Mouse (Mus musculus): ENCODE results near the gene Abca1.

Gene Abca1

DNA sequence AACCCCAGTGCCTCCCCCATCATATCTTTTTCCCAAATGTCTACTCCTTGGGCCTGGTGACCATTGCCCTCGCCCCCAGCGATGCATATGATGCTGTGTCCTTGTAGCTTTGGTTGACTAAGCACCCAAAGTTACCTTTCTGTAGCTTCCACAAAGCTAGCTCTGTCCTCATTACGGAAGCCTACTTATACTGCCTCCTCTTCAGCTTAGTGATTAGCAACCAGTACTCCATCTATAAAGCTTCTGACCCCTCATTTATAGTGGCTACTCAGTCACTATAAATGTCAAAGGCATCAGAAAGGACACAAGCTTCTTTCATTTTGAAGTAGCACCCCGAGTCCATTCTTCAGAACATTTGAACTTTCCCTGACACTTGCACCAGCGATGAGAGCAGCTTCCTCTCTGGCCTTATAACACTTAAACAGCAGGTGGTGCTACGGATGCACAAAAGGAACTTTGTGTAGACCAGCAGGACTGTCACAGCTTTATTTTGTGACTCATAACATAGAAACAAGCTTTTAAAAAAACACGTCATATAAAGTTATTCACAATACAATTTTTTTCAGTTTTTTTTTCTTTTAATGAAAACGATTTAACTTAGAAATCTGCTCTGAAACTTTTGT, 129.3 kb downstream of the Abca1 start:
- no peak for TF ChIP-seq GATA4 (IDR thresholded peaks at IDR 0.05; ENCODE audit: insufficient replicate concordance, low read length)

DNA sequence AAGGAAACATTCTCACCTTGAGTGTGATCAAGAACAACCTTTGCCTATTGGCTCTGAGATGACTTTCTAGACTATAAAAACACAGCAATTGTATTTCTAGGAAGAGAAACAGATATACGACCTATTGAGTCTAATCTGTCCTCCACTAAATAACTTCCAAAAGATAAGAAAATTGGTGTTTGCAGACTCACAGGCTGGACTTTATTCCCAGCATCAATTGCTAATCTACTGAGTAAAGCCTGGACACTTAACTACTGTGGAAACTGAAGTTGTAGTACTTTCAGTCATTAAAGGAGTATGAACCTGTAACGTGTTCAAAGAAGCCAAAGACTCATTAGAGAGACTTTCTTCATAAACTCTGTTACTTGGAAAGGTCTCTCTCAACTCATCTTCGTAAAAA, 131.9 kb downstream of the Abca1 start:
- TF ChIP-seq GATA4 (IDR thresholded peaks at IDR 0.05; ENCODE audit: insufficient replicate concordance, low read length) = no peak

DNA sequence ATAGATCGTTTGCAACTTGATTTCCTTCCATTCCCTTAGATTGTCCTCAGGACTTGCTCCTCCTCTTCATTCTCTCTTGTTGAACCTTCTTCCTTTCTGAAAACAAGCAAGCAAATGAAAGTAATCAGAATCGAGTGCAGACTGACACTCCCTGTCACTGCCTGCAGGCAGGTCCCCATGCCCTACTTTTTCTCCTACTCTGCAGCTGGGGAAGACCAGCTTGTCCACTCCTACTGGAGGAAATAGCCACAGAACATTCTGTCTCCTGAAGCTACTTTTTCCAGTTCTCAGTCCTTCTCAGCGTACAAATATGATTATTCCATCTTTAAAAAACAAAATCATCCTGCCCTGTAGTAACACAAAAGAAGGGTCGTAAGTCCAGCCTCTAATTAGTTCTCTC, 135.3 kb downstream of the Abca1 start:
- no peak for TF ChIP-seq GATA4 (IDR thresholded peaks at IDR 0.05; ENCODE audit: insufficient replicate concordance, low read length)

DNA sequence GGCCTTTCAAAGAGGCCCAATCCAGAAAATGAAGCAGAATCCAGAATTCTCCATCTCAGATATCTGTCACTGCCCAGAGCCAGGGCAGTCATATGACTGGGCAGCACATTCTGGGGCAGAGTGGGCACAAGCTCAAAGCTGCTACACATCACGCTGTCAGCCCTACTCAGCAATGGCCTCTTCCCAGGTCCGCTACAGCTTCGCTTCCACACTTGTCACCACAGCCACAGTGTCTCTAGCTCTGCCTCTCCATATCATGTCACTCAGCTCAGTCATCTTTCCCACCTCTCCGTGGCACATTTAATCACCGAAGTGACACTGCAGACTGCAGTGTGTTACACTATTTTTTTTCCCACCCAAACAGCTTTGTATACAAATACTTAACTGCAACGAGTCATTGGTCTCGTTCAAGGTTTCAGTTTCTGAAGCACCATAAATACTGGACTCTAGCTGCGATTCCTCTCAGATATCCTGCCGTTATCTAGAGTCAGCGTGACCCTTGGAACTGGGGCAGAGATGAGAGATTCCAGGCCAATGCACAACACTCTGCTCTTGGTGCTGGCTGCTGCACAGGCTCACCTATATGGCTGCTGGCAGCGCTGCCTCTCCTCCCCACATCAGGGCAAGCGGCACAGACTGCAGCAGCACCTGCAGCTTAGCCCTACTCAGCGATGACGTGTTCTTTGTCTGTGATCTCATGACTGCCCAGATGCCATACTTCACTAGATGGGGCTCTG, 136.3 kb downstream of the Abca1 start:
- peak; percentile 95 for TF ChIP-seq GATA4 (IDR thresholded peaks at IDR 0.05; ENCODE audit: insufficient replicate concordance, low read length)

DNA sequence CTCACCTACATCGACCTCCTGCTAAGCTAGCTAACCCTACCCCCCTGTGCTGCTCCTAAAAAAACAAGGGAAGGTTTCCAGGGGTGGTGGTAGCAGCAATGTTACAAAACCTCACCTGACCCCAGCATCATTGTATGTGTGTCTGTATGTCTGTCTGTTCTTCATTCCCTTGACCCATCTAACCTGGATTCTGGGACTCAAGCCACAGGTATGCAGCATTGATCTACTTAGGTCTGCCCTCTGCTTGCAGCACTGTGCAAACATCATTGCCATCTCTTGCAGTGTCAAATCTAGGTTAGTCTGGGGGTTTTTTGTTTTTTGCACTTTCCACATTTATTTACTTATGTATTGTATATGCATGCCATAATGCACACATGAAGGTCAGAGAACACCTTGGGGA, 141.3 kb downstream of the Abca1 start:
- TF ChIP-seq GATA4 (IDR thresholded peaks at IDR 0.05; ENCODE audit: insufficient replicate concordance, low read length) = no peak

DNA sequence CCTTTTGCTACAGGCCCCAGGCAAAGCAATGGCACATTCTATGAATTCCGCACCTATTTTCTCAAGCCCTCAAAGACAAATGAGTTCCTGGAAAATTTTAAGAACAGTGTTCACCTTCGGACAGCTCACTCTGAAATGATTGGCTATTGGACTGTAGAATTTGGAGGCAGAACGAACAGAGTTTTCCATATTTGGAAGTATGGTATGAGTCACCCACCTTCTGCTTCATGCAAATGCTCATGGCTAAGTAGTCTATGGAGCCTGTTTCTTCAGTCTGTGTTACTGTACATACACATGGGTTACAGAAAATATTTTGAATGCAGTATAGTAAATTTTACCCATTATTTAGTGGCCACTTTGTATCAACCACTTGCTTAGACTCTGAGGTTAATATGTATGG, 144.7 kb downstream of the Abca1 start:
- no peak for TF ChIP-seq GATA4 (IDR thresholded peaks at IDR 0.05; ENCODE audit: insufficient replicate concordance, low read length)

DNA sequence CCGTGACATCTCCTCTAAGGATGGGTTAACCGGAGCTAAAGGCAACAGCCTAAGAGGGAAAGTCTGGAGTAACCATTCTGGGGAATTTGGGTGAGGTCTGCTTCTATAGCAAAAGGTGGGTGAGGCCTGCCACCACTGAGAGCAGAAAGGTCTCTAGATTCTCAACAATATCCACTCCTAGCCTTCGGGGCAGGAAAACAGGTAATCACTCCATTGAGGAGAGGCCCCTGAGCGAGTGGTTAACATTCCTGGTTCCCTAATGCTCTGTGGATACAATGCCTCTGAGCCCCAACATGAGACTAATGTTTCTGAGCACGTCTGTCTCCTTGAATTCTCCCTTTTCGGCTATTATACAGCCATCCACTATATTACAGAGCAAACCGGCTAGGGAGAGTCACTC, 145.3 kb downstream of the Abca1 start:
- no peak for TF ChIP-seq GATA4 (IDR thresholded peaks at IDR 0.05; ENCODE audit: insufficient replicate concordance, low read length)

DNA sequence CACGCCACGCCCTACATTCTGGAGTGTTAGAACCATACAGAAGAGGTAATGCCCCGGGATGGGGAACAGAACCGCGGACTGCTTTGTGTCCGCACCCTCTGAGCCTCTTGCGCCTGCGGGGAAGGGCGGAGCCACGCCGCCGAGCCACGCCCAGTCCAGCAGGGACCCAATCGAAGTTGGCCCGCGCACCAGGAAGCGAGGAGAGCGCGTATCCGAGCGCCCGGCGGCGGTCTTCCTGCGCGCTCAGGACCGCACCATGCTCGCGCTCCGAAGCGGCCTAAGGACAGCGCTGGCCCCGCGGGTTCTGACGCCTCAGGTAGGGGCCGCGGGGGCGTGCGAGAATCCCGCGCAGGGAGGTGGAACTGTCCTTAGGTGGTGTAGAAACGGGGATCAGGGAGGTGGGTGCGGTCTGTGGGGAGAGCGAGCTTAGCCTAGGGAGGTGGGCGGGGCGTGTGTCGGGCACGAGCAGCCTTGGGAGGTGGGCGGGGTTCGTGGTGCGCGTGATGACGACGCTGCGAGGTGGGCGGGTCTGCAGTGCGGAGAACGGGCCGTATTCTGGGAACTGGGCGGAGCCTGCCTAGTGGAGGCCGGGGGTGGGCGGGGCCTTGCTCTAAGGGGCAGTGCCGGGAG, 147.8 kb downstream of the Abca1 start, which contains the start of gene Nipsnap3b:
Nipsnap3b (plus strand) TSS at position 149 of the 630 bp plus-strand sequence.
- peak; percentile 20; the same call in 1 of the 2 replicates for TF ChIP-seq GATA4 (IDR thresholded peaks at IDR 0.05; ENCODE audit: insufficient replicate concordance, low read length)

DNA sequence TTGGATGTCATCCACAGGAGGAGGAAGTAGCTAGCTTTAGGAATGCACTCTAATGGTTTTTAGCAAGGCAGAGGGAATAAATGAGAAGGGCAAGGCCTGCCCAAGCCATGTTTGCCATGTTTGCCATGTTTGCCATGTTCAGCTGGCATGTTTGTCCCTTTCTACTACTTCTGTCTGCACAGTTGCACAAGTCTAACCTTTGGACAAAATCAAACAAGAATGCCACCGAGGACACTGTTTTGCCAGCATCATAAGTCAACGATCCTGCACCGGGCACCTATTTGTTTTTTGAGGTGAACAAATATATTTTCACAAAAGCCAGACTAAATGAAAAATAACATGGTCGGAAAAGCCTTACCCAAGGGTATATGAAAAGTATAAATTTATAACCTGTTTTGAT, 149.8 kb downstream of the Abca1 start:
- TF ChIP-seq GATA4 (IDR thresholded peaks at IDR 0.05; ENCODE audit: insufficient replicate concordance, low read length) = no peak

DNA sequence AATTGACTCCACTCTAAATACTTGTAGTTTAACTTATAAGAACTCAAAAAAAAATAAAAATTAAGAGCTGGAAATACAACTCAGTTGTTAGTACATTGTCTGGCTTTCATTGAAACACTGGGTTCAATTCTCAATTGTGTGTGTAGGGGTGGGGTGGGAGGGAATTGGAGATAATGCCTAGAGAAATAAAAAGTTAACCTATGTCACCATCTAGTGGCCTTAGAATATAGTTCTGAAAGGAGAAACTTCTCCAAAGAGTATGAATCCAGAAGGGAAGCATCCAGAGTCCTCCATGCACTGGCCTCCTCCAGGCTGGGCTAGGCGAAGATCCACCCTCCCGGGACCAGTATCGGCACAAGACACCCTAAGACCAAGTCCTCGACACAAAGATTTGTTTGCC, 150.5 kb downstream of the Abca1 start:
- no peak for TF ChIP-seq GATA4 (IDR thresholded peaks at IDR 0.05; ENCODE audit: insufficient replicate concordance, low read length)

DNA sequence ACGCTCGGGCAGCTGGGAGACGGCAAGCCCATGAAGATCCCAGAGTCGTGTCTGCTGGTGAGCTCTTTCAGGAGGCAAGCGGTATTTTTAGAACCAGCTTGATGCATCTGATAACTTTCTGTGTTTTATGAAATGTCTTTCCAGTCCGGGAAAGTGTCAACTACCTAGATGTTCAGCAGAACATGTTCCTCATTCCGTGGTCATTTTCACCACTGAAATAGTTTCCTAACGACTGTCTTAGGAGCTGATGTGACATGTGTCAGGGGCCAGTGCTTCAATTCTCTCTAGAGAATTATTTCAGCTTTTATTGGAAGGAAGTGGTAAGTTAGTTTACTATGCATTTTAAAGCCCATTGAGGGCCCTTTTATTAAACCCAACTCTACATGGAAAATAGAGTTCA, 159.5 kb downstream of the Abca1 start:
- TF ChIP-seq GATA4 (IDR thresholded peaks at IDR 0.05; ENCODE audit: insufficient replicate concordance, low read length) = no peak

DNA sequence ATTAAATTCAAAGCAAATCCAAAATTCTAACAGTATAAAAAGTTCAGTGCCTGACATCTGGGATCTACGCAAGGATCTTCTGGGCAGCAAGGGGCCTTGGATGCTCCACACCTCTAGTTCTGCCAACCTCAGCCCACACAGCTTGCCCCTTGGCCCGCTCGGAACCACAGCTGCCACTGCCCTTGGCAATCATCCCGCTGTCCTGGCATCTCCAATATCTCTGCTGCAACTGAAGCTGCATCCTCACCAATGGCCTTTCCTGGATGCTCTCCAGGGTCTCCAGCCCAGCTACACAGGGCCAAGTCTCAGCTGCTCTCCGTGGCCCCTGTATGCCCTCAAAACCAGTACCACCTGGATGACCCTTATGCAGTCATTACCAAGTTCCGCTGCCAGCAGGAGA, 160.2 kb downstream of the Abca1 start:
- no peak for TF ChIP-seq GATA4 (IDR thresholded peaks at IDR 0.05; ENCODE audit: insufficient replicate concordance, low read length)

DNA sequence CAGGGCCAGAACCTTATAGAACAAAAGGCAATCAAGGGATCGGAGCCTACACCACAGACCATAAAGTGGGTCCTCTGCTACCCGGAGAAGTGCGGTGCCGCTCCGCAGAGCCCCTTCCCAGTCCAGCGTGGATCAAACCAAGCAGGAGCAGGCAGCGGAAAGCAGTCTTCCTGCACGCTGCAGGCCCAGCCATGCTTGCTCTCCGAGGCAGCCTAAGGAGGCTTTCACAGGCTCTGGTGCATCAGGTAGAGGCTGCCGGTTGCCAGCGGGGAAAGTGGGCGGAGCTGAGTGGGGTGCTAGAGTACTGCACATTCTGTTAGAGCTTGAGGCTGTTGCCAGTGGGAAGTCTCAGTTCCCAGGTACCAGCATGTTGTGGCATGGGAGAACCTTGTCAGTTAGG, 170.4 kb downstream of the Abca1 start, which contains the start of gene Nipsnap3a:
Nipsnap3a (plus strand) TSS at position 25 of the 400 bp plus-strand sequence.
- no peak for TF ChIP-seq GATA4 (IDR thresholded peaks at IDR 0.05; ENCODE audit: insufficient replicate concordance, low read length)

DNA sequence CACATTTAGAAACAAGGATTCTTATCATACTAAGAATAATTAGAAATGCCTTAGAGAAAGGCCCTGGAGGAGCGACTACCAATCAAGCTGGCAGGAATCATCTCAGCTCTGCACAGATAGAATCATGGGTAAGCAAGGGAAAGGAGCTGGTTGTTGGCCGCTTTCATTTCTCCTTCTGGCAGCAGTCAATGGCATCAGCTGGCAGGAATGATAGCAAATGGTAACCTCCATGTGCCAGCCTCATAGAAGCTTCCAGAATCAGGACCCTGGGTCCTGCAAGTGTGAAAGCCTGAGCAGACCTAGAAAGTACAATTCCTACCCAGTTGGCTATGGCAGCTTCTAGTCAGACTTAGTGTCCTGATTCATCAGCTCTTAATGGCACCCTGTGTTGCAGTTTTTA, 173.4 kb downstream of the Abca1 start:
- no peak for TF ChIP-seq GATA4 (IDR thresholded peaks at IDR 0.05; ENCODE audit: insufficient replicate concordance, low read length)

DNA sequence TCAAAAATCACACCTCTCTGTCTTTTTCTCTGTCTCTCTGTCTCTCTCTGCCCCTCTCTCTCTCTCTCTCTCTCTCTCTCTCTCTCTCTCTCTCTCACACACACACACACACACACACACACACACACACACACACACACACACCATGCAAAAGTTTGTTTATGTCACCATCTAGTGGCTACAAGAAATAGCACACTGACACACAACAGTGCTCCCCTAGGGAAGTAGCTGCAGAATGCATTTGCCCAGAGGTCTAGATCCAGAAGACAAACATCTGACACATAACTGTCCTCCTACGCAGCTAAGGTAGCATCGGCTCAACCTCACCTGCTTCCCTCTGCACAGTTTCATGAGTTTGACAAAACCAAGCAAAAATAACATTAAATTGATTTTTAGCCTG, 174.5 kb downstream of the Abca1 start:
- no peak for TF ChIP-seq GATA4 (IDR thresholded peaks at IDR 0.05; ENCODE audit: insufficient replicate concordance, low read length)

All from liver, adult (tissue).